Mouse (Mus musculus) layer of hippocampus, adult 8-10 months (tissue): ENCODE data around the gene Kdm6b. TPM values are rescaled to one million over a fixed set of nuclear protein-coding genes. Genes with fewer than 3 reads are reported as not detected.
A peak's percentile ranks its signal among the peaks of the same experiment; 100 is the strongest.

Experiments used
- DNase-seq, 2 experiments: peaks; one replicate each; pipeline ENCODE4 v3.0.0; 2022; ENCODE audit warnings: low spot score in 2 of 2
- total RNA-seq, 4 experiments: library from RNA; stranded (reverse); gene quantifications; 2 replicates each; pipeline ENCODE4 v1.2.4; 2022

Kdm6b gene
- total RNA-seq, 4 experiments from 2014 or later: 32.3 to 36.4 (median 34.8) TPM

DNA sequence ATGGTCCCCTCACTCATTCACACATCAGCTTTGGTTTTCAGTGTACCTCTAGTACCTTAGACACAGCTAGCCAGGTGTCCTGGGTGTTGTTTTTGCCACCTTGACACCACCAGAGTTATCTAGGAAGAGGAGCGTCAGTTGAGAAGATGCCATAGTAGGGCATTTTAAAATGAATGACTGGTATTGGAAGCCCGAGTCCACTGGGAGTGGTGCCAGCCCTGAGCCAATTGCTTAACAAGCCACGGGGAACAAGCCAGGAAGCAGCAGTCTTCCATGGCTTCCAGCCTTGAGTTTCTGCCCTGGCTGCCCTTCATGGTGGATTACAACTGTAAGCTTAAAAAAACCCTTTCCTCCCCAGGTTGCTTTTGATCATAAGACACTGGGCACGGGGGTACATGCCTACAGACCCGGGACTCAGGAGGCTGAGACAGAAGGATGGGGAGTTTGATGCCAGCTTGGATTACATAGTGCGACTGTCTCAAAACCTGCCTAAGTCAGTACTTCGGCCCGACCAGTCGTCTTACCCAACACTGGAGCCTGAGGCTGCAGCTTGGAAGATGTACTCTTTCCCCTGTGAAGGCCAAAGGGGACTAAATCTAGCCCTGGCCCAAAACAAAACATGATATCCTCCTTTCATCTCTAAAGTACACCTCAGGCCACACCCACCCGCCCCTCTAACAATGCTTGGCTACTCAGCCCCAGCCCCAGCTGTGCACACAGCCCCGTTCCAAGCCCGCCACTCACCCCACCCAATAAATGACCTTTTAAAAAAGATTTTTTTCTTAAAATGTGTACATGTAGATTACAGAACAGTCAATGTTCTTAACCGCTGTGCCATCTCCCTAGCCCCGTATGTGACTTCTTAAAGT is 23.7 kb downstream of the Kdm6b start:
- DNase-seq: peak; percentile 44 to 63

GRCm38 (mm10) chr11:69388680-69389079 is 24.8 kb downstream of the Kdm6b start:
- no peak for DNase-seq

GRCm38 (mm10) chr11:69386758-69387157 is 26.7 kb downstream of the Kdm6b start:
- no peak for DNase-seq

GRCm38 (mm10) chr11:69384979-69385378 is 28.5 kb downstream of the Kdm6b start:
- DNase-seq: no peak

- DNase-seq: no peak
Observed at GRCm38 (mm10) chr11:69382478-69383105, 30.9 kb downstream of the Kdm6b start.

DNA sequence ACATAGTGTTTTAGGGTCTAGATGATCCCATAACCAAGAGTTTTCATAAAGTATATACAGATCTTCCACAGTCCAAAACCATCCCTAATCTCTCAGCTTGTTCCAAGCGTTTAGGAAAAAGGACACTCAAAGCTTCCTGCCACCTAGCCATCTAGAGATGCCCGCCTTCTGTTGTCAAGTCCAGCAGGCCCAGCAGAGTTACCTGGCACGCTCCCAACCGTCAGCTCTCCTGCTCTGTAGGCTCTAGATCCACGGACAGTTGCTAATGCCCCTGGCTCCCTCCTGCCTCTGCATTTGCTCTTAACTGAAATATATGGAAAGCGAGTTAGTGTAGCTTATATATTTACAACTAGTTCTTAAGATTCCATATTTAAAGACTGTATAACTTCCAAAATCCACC is 32.1 kb downstream of the Kdm6b start:
- DNase-seq: no peak

GRCm38 (mm10) chr11:69379600-69379999 is 33.9 kb downstream of the Kdm6b start:
- no peak for DNase-seq

GRCm38 (mm10) chr11:69377766-69378165 is 35.7 kb downstream of the Kdm6b start:
- DNase-seq: no peak

- DNase-seq: no peak
Observed at GRCm38 (mm10) chr11:69375646-69376045, 37.8 kb downstream of the Kdm6b start.

DNA sequence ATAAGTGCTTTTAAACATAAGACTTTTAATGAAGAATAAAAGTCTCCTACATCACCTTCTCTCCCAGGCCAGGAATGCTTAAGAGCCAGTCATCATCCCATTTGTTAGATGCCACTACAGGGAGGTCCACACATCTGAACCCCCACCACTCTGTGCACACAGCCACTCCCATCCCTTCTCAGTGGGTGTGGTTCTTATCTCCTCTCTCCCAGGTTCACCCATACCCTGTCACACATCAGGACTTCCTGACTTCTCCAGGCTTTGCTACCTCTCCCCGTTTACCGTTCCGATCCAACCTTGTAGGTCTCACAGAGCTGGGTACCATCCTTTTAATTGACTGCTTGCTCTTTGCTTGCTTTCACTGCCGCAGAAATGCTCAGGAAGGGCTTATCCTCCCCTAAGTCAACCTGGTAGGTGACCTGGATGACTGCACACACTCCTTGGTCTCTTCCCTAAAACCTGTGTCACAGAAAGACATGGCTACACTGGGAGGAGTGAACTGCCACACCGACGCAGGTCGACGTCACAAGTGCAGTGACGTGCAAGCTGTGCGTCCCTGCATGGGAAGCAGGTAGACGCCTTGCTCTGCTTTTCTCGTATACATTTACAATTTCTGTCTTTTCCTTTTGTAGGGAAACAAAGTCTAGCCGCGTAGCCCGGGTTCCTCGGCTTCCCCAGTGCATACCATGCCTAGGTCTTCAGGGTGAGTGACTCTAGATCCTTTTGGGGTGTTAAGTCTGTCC is 40.1 kb downstream of the Kdm6b start:
- no peak for DNase-seq

GRCm38 (mm10) chr11:69372780-69373170 is 40.7 kb downstream of the Kdm6b start:
- DNase-seq: no peak

DNA sequence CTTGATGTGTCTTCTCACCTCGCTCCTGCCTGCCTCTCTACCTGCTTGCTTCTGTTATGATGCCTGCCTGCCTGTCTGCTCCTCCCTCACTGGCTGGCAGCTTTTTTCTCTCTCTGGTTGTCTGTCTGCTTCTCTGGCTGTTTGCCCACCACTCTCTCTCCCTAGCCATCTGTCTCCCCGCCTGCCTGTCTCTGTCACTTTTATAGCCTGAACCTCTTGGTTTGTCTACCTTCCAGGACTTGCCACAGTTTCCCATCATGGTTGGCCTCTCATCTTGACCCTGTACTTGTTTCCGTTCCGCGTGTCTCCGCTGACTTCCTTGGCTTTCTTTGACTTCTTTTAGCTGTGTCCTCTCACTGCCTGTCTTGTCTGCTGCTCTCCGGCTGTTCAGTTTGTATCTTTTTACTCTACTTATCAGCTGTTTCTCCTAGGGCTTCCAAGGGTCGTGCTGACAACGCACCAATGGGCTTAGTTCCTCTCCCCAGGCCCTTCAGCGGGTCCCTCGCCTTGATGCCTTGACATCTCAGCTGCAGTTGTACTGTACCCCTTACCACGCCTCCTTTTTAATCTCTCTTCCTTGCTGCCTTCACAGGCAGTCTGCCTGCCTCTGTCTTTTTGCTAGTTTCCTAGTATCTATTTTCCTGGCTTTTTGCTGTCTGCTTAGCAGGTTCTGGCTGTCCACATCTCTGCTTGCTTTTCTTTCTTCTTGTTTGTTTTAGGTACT is 41.3 kb downstream of the Kdm6b start:
- peak; percentile 82 to 87 for DNase-seq

DNA sequence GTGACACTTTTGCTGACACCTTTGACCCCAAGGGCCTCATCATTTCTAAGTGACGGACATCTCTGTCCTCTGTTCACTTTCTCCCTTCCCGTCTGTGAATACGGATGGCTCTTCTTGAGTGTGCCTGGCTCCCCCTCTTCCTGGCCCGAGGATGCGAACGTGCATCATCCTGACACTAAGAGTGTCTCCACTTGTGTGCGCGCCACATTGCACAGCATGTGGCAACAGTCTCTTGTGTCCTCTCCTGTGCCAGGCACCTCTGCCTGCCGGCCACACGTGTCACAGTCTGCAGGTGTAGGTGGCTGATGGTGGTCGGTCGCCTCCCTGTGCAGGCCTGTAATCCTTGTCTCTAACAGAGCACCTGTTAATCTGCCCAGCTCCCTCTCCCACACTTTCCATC is 41.9 kb downstream of the Kdm6b start:
- DNase-seq: no peak

GRCm38 (mm10) chr11:69370817-69371215 is 42.7 kb downstream of the Kdm6b start:
- DNase-seq: no peak

DNA sequence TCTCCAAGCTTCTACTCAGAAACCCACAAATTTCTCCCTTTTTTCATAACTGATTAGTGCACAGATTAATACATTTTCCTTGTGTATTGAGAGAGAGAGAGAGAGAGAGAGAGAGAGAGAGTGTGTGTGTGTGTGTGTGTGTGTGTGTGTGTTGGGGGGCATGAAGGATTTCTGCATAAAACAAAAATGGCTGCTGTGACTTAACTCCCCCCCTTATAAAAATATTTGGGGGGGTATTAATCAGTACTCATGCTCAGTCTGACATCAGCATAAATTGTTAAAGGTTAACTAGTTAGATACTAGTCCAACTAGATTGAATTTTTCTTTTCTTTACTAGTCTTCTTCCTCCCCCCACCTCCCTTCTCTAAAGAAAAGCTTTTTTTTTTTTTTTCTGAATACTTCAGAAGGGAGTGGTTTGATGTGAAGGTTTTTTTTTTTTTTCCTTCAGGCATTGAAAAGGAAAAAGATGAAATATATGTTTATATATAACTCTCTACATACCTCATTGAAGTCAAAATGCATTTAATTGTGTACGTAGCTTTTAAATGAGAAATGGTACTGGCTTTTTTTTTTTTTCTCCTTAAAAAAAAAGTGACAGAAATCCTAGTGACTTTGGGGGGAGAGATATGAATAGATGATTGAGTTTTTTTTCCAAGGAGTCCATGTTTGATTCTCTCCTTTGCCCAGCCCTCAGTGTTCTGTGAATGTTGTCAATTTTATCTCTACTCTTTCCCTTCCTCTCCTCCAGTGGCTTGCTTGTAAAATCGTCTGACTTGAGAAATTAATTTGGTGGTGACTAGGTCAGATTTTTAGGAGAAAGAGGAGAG is 43.3 kb downstream of the Kdm6b start:
- no peak for DNase-seq

DNA sequence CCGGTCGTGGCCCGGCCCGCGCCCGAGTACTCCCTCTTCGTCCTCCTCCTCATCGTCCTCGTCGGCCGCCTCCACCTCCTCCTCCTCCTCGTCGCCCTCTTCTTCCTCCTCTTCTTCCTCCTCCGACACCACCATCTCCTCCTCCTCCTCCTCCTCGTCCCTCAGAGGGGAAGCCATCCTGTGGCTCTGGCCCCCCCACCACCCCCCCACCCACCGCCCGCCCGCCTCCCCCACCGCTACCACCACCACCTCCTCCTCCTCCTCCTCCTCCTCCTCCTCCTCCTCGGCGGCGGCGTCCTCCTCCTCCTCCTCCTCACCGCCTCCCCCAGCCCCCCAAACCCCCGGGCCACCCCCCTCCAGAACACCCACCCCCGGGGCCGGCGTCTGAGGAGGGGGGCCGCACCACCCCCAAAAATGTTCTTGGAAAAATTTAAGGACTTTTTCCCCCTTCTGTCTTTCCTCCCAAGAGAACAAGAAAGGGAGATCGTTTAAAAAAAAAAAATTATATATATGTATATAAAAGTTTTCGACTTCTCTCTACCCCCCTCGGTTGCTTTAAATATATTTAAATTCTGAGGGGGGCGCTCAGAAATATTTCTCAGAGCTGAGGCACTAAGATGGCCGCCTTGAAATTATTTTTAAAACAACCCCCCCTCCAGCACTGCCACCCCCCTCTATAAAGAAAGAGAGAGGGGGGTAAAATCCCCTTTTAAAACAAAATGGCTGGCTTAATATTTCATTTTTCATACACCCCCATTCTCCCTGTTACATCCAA is 44.1 kb downstream of the Kdm6b start, which contains the start of gene Chd3:
TSS of gene Chd3 (minus strand) at position 192 of the 775 bp plus-strand sequence.
- DNase-seq: no peak

- peak in 1 of 2 experiments; percentile 41 for DNase-seq
Observed at GRCm38 (mm10) chr11:69368356-69369214, 44.9 kb downstream of the Kdm6b start.

- no peak for DNase-seq
Observed at GRCm38 (mm10) chr11:69367616-69368355, 45.7 kb downstream of the Kdm6b start.
